Mouse (Mus musculus) forebrain, embryonic 13.5 days (tissue): ENCODE data around the gene Tpmt. TPM values are rescaled to one million over a fixed set of nuclear protein-coding genes. Genes with fewer than 3 reads are reported as not detected.

ENCODE experiments used
- ATAC-seq: fragments of 200-750 bp; cut with Nextera tagmentation; 2 replicates; pipeline ENCODE4 v1.8.0; 2017
- H3K27ac ChIP-seq: fragments of 300-500 bp; sonication (generic); 2 replicates; pipeline ENCODE4 v1.5.1; 2015; ENCODE audit warnings: inconsistent platforms, mild to moderate bottlenecking, moderate library complexity
- H3K27me3 ChIP-seq: fragments of 300-500 bp; sonication (generic); 2 replicates; pipeline ENCODE4 v1.6.1; 2015; ENCODE audit warnings: mild to moderate bottlenecking, inconsistent platforms
- H3K36me3 ChIP-seq: fragments of 300-500 bp; sonication (generic); 2 replicates; pipeline ENCODE4 v1.6.1; 2015; ENCODE audit warnings: mild to moderate bottlenecking, inconsistent platforms; ENCODE audit not compliant: poor library complexity, severe bottlenecking
- H3K4me1 ChIP-seq: fragments of 300-500 bp; sonication (generic); 2 replicates; pipeline ENCODE4 v1.6.1; 2015; ENCODE audit warnings: inconsistent platforms
- H3K4me2 ChIP-seq: fragments of 300-500 bp; sonication (generic); 2 replicates; pipeline ENCODE4 v1.6.1; 2015; ENCODE audit warnings: inconsistent platforms, mild to moderate bottlenecking, moderate library complexity
- H3K4me3 ChIP-seq: fragments of 300-500 bp; sonication (generic); 2 replicates; pipeline ENCODE4 v1.5.1; 2015; ENCODE audit warnings: mild to moderate bottlenecking, inconsistent platforms
- H3K9ac ChIP-seq: fragments of 300-500 bp; sonication (generic); 2 replicates; pipeline ENCODE4 v1.6.1; 2015; ENCODE audit warnings: mild to moderate bottlenecking, inconsistent platforms
- H3K9me3 ChIP-seq: fragments of 300-500 bp; sonication (generic); replicated peaks from 2 replicates; pipeline ENCODE4 v1.6.1; 2016; ENCODE audit warnings: inconsistent platforms
- WGBS: fragments of 180-500 bp; shearing (Covaris S2); methylation state at CpG from one replicate; pipeline ENCODE4 v1.1.7; 2015; 5-methylcytosine and 5-hydroxymethylcytosine counted together
- polyA plus RNA-seq: library from polyadenylated mRNA; unstranded; fragments of >200 nt; fragmentation: Nextera tagmentation; extraction: Ambion mirVana; gene quantifications from 2 replicates; pipeline ENCODE4 v1.2.1, GENCODE M21; 2015

The Tpmt gene
- polyA plus RNA-seq, 1 experiment from 2014 or later: 30.6 TPM

DNA sequence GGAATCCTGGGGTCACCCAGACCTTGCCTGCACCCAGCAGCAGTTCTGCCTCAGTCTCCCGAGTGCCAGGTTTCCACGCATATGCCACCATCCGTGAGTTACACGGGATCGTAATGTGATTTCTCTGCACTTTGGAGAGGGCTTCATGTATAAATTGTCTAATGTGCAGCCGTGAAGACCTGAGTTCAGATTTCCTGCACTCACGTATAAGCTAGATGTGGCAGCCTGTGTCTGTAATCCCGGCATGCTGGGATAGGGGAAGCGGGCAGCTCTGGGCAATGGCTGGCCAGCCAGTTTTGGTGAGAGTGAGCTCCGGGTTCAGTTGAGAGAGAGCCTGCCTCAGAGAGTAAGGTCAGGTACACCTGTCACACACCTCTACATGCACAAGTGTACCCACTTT, 22.0 kb upstream of the Tpmt start:
- no peaks in the 10 kb centered on the region for H3K9me3 ChIP-seq
- H3K4me2 ChIP-seq: no peak overlapping the region
- no peak overlapping the region for H3K9ac ChIP-seq
- H3K27me3 ChIP-seq: no peaks in the 10 kb centered on the region
- no peaks in the 10 kb centered on the region for H3K4me1 ChIP-seq
- 98% methylated on average over 10 of the region's 10 CpGs for WGBS
- no peak for ATAC-seq
- no peak overlapping the region for H3K27ac ChIP-seq
- no peak overlapping the region for H3K4me3 ChIP-seq
- peaks cover 76% of the 10 kb centered on the region for H3K36me3 ChIP-seq

GRCm38 (mm10) chr13:47063985-47064760, 19.6 kb upstream of the Tpmt start:
- H3K36me3 ChIP-seq: peaks cover 83% of the 10 kb centered on the region

GRCm38 (mm10) chr13:47062756-47063155, 18.2 kb upstream of the Tpmt start:
- Histone ChIP-seq H3K4me3 (no peak overlapping the region), H3K9ac (no peak overlapping the region), H3K27me3 (no peaks in the 10 kb centered on the region), H3K9me3 (no peaks in the 10 kb centered on the region), H3K36me3 (peaks cover 81% of the 10 kb centered on the region), H3K4me2 (no peak overlapping the region), H3K4me1 (no peaks in the 10 kb centered on the region), H3K27ac (no peak overlapping the region)
- no peak for ATAC-seq
- WGBS: 94% methylated on average over 17 of the region's 17 CpGs

More at GRCm38 (mm10) chr13:47063985-47064760, 19.6 kb upstream of the Tpmt start:
- no peak overlapping the region for H3K4me3 ChIP-seq
- H3K4me2 ChIP-seq: no peak overlapping the region
- WGBS: 88% methylated on average over 15 of the region's 15 CpGs
- no peak overlapping the region for H3K27ac ChIP-seq
- no peak for ATAC-seq
- no peaks in the 10 kb centered on the region for H3K9me3 ChIP-seq
- no peak overlapping the region for H3K9ac ChIP-seq
- no peaks in the 10 kb centered on the region for H3K27me3 ChIP-seq
- H3K4me1 ChIP-seq: no peaks in the 10 kb centered on the region

DNA sequence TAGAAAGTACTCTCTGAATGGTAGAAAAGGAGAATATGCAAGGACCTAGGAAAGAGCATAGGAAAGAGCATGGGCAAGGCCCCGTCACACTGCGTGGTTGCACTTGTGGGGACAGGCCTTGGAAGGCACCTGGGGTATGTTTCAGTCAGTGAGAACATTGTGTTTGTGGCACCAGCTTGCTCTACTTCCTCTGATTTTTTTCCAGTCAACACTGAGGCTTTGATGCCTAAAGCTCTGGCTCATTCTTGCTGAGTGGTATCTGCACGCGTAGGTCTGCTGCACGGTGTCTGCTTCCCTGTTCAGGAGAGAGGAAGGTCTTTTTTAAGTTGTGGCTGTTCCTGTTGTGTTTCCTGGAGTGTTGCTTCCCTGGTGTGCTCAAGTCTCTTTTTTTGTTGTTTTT, 12.2 kb upstream of the Tpmt start:
- H3K27ac ChIP-seq: no peak overlapping the region
- H3K9ac ChIP-seq: no peak overlapping the region
- peaks cover 8% of the 10 kb centered on the region; the same call in 1 of the 2 replicates for H3K4me1 ChIP-seq
- H3K36me3 ChIP-seq: peaks cover 64% of the 10 kb centered on the region
- no peak overlapping the region for H3K4me3 ChIP-seq
- no peak overlapping the region for H3K4me2 ChIP-seq
- H3K27me3 ChIP-seq: no peaks in the 10 kb centered on the region
- ATAC-seq: no peak
- H3K9me3 ChIP-seq: no peaks in the 10 kb centered on the region
- 95% methylated on average over 5 of the region's 5 CpGs for WGBS

- no peak for ATAC-seq
- H3K4me3 ChIP-seq: no peak overlapping the region
- no peak overlapping the region for H3K4me2 ChIP-seq
- H3K4me1 ChIP-seq: peaks cover 8% of the 10 kb centered on the region; the same call in 1 of the 2 replicates
- no peaks in the 10 kb centered on the region for H3K9me3 ChIP-seq
- H3K9ac ChIP-seq: no peak overlapping the region
- H3K27ac ChIP-seq: no peak overlapping the region
- 88% methylated on average over 11 of the region's 11 CpGs for WGBS
- peaks cover 66% of the 10 kb centered on the region for H3K36me3 ChIP-seq
- no peaks in the 10 kb centered on the region for H3K27me3 ChIP-seq
These were observed 11.6 kb upstream of the Tpmt start for GRCm38 (mm10) chr13:47056126-47056525.

- H3K4me3 ChIP-seq: no peak overlapping the region
- H3K27me3 ChIP-seq: no peaks in the 10 kb centered on the region
- H3K4me1 ChIP-seq: peaks cover 8% of the 10 kb centered on the region; the same call in 1 of the 2 replicates
- H3K4me2 ChIP-seq: no peak overlapping the region
- no peak overlapping the region for H3K9ac ChIP-seq
- 22% methylated on average over 10 of the region's 10 CpGs for WGBS
- peaks cover 65% of the 10 kb centered on the region for H3K36me3 ChIP-seq
- H3K9me3 ChIP-seq: no peaks in the 10 kb centered on the region
- peak; percentile 77 for ATAC-seq
- 0 out of 2 replicates have a peak overlapping the region, but pooled peaks have one; percentile 26 for H3K27ac ChIP-seq
These were observed 9.4 kb upstream of the Tpmt start for GRCm38 (mm10) chr13:47053971-47054370.

GRCm38 (mm10) chr13:47050009-47050408, 5.5 kb upstream of the Tpmt start:
- peaks cover 56% of the 10 kb centered on the region for H3K36me3 ChIP-seq
- no peak overlapping the region for H3K9ac ChIP-seq
- no peak overlapping the region for H3K27ac ChIP-seq
- no peaks in the 10 kb centered on the region for H3K9me3 ChIP-seq
- H3K4me1 ChIP-seq: peaks cover 8% of the 10 kb centered on the region; the same call in 1 of the 2 replicates
- H3K27me3 ChIP-seq: no peaks in the 10 kb centered on the region
- no peak overlapping the region for H3K4me3 ChIP-seq
- WGBS: 90% methylated on average over 4 of the region's 4 CpGs
- no peak for ATAC-seq
- H3K4me2 ChIP-seq: no peak overlapping the region

- Histone ChIP-seq H3K27me3 (no peaks in the 10 kb centered on the region), H3K36me3 (peaks cover 45% of the 10 kb centered on the region), H3K9me3 (no peaks in the 10 kb centered on the region), H3K9ac (no peak overlapping the region), H3K4me1 (peaks cover 10% of the 10 kb centered on the region), H3K27ac (no peak overlapping the region), H3K4me3 (no peak overlapping the region), H3K4me2 (no peak overlapping the region)
- no peak for ATAC-seq
- WGBS: 89% methylated on average over 4 of the region's 4 CpGs
These were observed 3.5 kb upstream of the Tpmt start for GRCm38 (mm10) chr13:47047996-47048395.

GRCm38 (mm10) chr13:47043833-47044616, 512 bp downstream of the Tpmt start:
- peaks cover 8% of the 10 kb centered on the region for H3K36me3 ChIP-seq
- peaks cover 13% of the 10 kb centered on the region for H3K4me1 ChIP-seq
- H3K27ac ChIP-seq: peak overlapping the region; percentile 68
- H3K9ac ChIP-seq: peak overlapping the region; percentile 87
- ATAC-seq: peak; percentile 39; the same call in 1 of the 2 replicates
- H3K4me2 ChIP-seq: peak overlapping the region; percentile 99
- no peaks in the 10 kb centered on the region for H3K27me3 ChIP-seq
- under 1% methylated on average over 44 of the region's 45 CpGs for WGBS
- H3K9me3 ChIP-seq: no peaks in the 10 kb centered on the region
- peak overlapping the region; percentile 87 for H3K4me3 ChIP-seq

GRCm38 (mm10) chr13:47043030-47043680, 1.4 kb downstream of the Tpmt start, which contains the start of gene Kdm1b:
TSS of gene Kdm1b (plus strand) at chr13:47043499.
- H3K4me3 ChIP-seq: peak within 1 kb of the TSS; percentile 87
- peak within 1 kb of the TSS; percentile 99 for H3K4me2 ChIP-seq
- no peaks in the 10 kb centered on the region for H3K9me3 ChIP-seq
- H3K36me3 ChIP-seq: peaks cover 2% of the 10 kb centered on the region; the same call in 1 of the 2 replicates
- peak within 1 kb of the TSS; percentile 87 for H3K9ac ChIP-seq
- H3K4me1 ChIP-seq: peaks cover 13% of the 10 kb centered on the region
- peak within 1 kb of the TSS; percentile 68 for H3K27ac ChIP-seq
- no peaks in the 10 kb centered on the region for H3K27me3 ChIP-seq
- peak; percentile 96 for ATAC-seq
- under 1% methylated on average over 48 of the region's 48 CpGs for WGBS

DNA sequence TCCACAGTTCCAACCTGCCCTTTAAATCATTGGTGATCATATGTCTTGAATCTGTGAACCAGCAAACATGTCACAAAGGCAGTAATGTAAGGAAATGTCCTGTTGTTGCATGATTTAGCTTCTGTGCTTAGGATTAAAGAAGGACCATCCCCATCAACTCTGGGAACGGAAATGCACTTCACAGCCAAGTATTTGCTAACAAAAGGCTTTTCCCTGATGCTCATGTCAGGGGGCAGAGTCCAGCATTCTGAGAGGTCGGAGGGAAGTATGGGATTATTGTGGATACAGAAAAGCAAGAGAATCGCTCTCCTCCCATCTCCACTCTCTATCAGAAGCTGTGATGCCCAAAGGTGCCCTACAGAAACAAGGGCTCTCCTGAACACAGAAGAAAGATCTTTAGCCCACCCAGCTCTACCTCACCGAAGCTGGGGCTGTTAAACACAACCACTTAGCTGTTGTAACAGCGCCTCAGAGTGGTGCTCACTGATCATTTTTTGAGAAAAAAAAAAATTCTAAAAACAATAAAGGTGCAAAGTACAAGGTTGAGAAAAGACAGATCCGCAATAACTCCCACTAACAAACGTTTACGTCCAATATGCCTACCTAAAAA, 2.4 kb downstream of the Tpmt start:
- Histone ChIP-seq H3K4me3 (peak overlapping the region; percentile 87), H3K9me3 (no peaks in the 10 kb centered on the region), H3K27ac (no peak overlapping the region), H3K36me3 (0 out of 2 replicates have a peak, but pooled peaks cover 4% of the 10 kb centered on the region), H3K27me3 (no peaks in the 10 kb centered on the region), H3K9ac (no peak overlapping the region), H3K4me2 (peak overlapping the region; percentile 99), H3K4me1 (peaks cover 13% of the 10 kb centered on the region)
- WGBS: 37% methylated on average over 8 of the region's 8 CpGs
- no peak for ATAC-seq
